Mouse (Mus musculus): ENCODE data around the gene Lgmn.

Lgmn gene

GRCm38 (mm10) chr12:102439632-102440023 lies at the start of gene Lgmn:
Lgmn (minus strand) TSS chr12:102439813.
- in situ Hi-C loops (cut with MboI; ENCODE audit: low pct_unique_long_range_greater_than_20kb in 1 of 2, low sequenced_read_pairs in 2 of 2, unreplicated experiment in 1 of 2) = no loop called here

- in situ Hi-C loops (cut with MboI; ENCODE audit: low pct_unique_long_range_greater_than_20kb in 1 of 2, low sequenced_read_pairs in 2 of 2, unreplicated experiment in 1 of 2) = no loop called here
These were observed 45.3 kb upstream of the Lgmn start for GRCm38 (mm10) chr12:102484946-102485345.

GRCm38 (mm10) chr12:102480481-102480880 lies 40.9 kb upstream of the Lgmn start:
- in situ Hi-C loops (cut with MboI; ENCODE audit: low pct_unique_long_range_greater_than_20kb in 1 of 2, low sequenced_read_pairs in 2 of 2, unreplicated experiment in 1 of 2) = no loop called here

- in situ Hi-C loops (cut with MboI; ENCODE audit: low pct_unique_long_range_greater_than_20kb in 1 of 2, low sequenced_read_pairs in 2 of 2, unreplicated experiment in 1 of 2) = no loop called here
These were observed 34.8 kb upstream of the Lgmn start for GRCm38 (mm10) chr12:102474411-102474810.

GRCm38 (mm10) chr12:102468894-102469764 lies 29.5 kb upstream of the Lgmn start, which contains the start of gene Golga5:
Golga5 (plus strand) TSS chr12:102469135.
- in situ Hi-C loops (cut with MboI; ENCODE audit: low pct_unique_long_range_greater_than_20kb in 1 of 2, low sequenced_read_pairs in 2 of 2, unreplicated experiment in 1 of 2) = loop anchor here in 1 of 2 experiments (5.0 kb wide), 1 partner anchor 77 kb away; no protein-coding TSS in a partner anchor

- in situ Hi-C loops (cut with MboI; ENCODE audit: low pct_unique_long_range_greater_than_20kb in 1 of 2, low sequenced_read_pairs in 2 of 2, unreplicated experiment in 1 of 2) = loop anchor here in 1 of 2 experiments (5.0 kb wide), 1 partner anchor 76 kb away; no protein-coding TSS in a partner anchor
These were observed 28.5 kb upstream of the Lgmn start for GRCm38 (mm10) chr12:102468136-102468535.

GRCm38 (mm10) chr12:102464650-102465049 lies 25.0 kb upstream of the Lgmn start:
- in situ Hi-C loops (cut with MboI; ENCODE audit: low pct_unique_long_range_greater_than_20kb in 1 of 2, low sequenced_read_pairs in 2 of 2, unreplicated experiment in 1 of 2) = loop anchor here in 1 of 2 experiments (5.0 kb wide), 1 partner anchor 72 kb away; no protein-coding TSS in a partner anchor

- in situ Hi-C loops (cut with MboI; ENCODE audit: low pct_unique_long_range_greater_than_20kb in 1 of 2, low sequenced_read_pairs in 2 of 2, unreplicated experiment in 1 of 2) = no loop called here
These were observed 21.6 kb upstream of the Lgmn start for GRCm38 (mm10) chr12:102461177-102461576.

GRCm38 (mm10) chr12:102460014-102460413 lies 20.4 kb upstream of the Lgmn start:
- in situ Hi-C loops (cut with MboI; ENCODE audit: low pct_unique_long_range_greater_than_20kb in 1 of 2, low sequenced_read_pairs in 2 of 2, unreplicated experiment in 1 of 2) = no loop called here

- in situ Hi-C loops (cut with MboI; ENCODE audit: low pct_unique_long_range_greater_than_20kb in 1 of 2, low sequenced_read_pairs in 2 of 2, unreplicated experiment in 1 of 2) = no loop called here
These were observed 17.0 kb upstream of the Lgmn start for GRCm38 (mm10) chr12:102456467-102457193.

- in situ Hi-C loops (cut with MboI; ENCODE audit: low pct_unique_long_range_greater_than_20kb in 1 of 2, low sequenced_read_pairs in 2 of 2, unreplicated experiment in 1 of 2) = no loop called here
These were observed 14.0 kb upstream of the Lgmn start for GRCm38 (mm10) chr12:102453581-102453980.

- in situ Hi-C loops (cut with MboI; ENCODE audit: low pct_unique_long_range_greater_than_20kb in 1 of 2, low sequenced_read_pairs in 2 of 2, unreplicated experiment in 1 of 2) = no loop called here
These were observed 11.7 kb upstream of the Lgmn start for GRCm38 (mm10) chr12:102451126-102451851.

- in situ Hi-C loops (cut with MboI; ENCODE audit: low pct_unique_long_range_greater_than_20kb in 1 of 2, low sequenced_read_pairs in 2 of 2, unreplicated experiment in 1 of 2) = no loop called here
These were observed 10.8 kb upstream of the Lgmn start for GRCm38 (mm10) chr12:102450437-102450836.

GRCm38 (mm10) chr12:102445436-102445835 lies 5.8 kb upstream of the Lgmn start:
- in situ Hi-C loops (cut with MboI; ENCODE audit: low pct_unique_long_range_greater_than_20kb in 1 of 2, low sequenced_read_pairs in 2 of 2, unreplicated experiment in 1 of 2) = loop anchor here (5.0 kb wide), 2 partner anchors 43 to 48 kb away; no protein-coding TSS in a partner anchor

- in situ Hi-C loops (cut with MboI; ENCODE audit: low pct_unique_long_range_greater_than_20kb in 1 of 2, low sequenced_read_pairs in 2 of 2, unreplicated experiment in 1 of 2) = no loop called here
These were observed 4.1 kb upstream of the Lgmn start for GRCm38 (mm10) chr12:102443676-102444075.

GRCm38 (mm10) chr12:102442639-102443038 lies 3.0 kb upstream of the Lgmn start:
- in situ Hi-C loops (cut with MboI; ENCODE audit: low pct_unique_long_range_greater_than_20kb in 1 of 2, low sequenced_read_pairs in 2 of 2, unreplicated experiment in 1 of 2) = no loop called here

- in situ Hi-C loops (cut with MboI; ENCODE audit: low pct_unique_long_range_greater_than_20kb in 1 of 2, low sequenced_read_pairs in 2 of 2, unreplicated experiment in 1 of 2) = no loop called here
These were observed 1.5 kb upstream of the Lgmn start for GRCm38 (mm10) chr12:102441141-102441540.

GRCm38 (mm10) chr12:102440551-102440950 lies 938 bp upstream of the Lgmn start:
- in situ Hi-C loops (cut with MboI; ENCODE audit: low pct_unique_long_range_greater_than_20kb in 1 of 2, low sequenced_read_pairs in 2 of 2, unreplicated experiment in 1 of 2) = no loop called here
